Mouse (Mus musculus): ENCODE measurements around the gene Khdc4. TPM values are rescaled to one million over a fixed set of nuclear protein-coding genes. Genes with fewer than 3 reads are reported as not detected.

Gene Khdc4
- polyA plus RNA-seq, 1 experiment from 2014 or later, result 61.1 TPM

DNA sequence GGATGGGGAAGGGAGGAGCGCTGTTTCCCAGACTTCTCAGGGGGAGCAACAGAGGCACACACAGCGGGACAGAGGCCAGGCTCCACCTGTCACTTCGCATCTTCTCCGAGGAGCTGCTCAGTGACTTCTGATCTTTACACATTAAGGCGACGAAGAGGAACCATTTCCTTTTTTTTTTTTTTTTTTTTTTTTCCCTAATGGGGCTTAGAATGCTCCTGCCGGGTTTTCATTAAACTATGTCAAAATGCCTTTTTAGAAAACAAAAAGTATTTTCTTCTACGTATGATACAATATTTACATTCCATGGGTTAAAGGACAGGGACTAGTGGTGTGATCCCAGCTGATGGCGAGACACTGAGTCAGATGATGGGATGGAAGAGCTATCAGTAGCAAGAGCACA, 59.9 kb downstream of the Khdc4 start:
- no peak overlapping the region for H3K27ac ChIP-seq (ENCODE audit: low read length)
- 0 out of 2 replicates have a peak, but pooled peaks cover 5% of the 10 kb centered on the region for H3K36me3 ChIP-seq (ENCODE audit: control insufficient read depth, insufficient read depth, low read length)
- 87% methylated on average over 9 of the region's 9 CpGs for WGBS
- no peak overlapping the region for H3K9ac ChIP-seq (ENCODE audit: low read depth, low read length)
- ATAC-seq, result no peak
- H3K27me3 ChIP-seq (replicated peaks; ENCODE audit: control insufficient read depth, insufficient read depth, low read length), result no peaks in the 10 kb centered on the region
- H3K9me3 ChIP-seq (ENCODE audit: control insufficient read depth, low read length), result peaks cover 6% of the 10 kb centered on the region
- H3K4me2 ChIP-seq (ENCODE audit: low read depth, low read length), result no peak overlapping the region
- H3K4me1 ChIP-seq (ENCODE audit: control insufficient read depth, insufficient read depth, low read length), result no peaks in the 10 kb centered on the region
- no peak overlapping the region for H3K4me3 ChIP-seq (ENCODE audit: low read length)

DNA sequence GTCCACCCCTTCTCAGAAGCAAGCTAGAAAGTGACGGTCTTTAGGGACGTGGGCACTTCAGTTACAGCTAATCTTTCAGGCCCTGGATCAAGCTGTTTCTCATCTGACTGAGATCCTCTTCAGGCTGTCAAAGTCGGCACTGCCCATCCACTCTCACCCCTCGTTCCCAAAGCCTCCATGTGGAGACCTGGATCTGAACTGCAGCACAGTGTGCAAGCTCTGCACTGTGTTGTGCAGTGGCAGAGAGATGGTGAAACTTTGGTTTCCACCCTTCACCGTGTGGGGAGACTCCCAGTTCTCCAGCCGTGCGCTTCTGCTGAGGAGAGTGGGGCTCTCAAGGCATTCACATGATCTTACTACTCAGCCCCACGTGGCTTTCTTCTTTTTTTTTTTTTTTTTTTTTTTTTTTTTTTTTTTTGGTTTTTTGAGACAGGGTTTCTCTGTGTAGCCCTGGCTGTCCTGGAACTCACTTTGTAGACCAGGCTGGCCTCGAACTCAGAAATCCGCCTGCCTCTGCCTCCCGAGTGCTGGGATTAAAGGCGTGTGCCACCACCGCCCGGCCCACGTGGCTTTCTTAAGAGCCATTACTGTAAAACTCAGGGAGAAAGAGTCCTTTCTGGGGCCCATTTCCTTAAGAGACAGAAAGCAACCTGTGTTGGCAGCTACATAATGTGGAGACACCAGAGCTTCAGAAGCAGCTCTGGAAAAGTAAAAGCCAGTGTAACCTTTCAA, 60.7 kb downstream of the Khdc4 start:
- peaks cover 6% of the 10 kb centered on the region for H3K9me3 ChIP-seq (ENCODE audit: control insufficient read depth, low read length)
- H3K4me1 ChIP-seq (ENCODE audit: control insufficient read depth, insufficient read depth, low read length), result no peaks in the 10 kb centered on the region
- H3K36me3 ChIP-seq (ENCODE audit: control insufficient read depth, insufficient read depth, low read length), result 0 out of 2 replicates have a peak, but pooled peaks cover 5% of the 10 kb centered on the region
- peak overlapping the region; percentile 86 for H3K27ac ChIP-seq (ENCODE audit: low read length)
- H3K27me3 ChIP-seq (replicated peaks; ENCODE audit: control insufficient read depth, insufficient read depth, low read length), result no peaks in the 10 kb centered on the region
- WGBS, result 81% methylated on average over 14 of the region's 15 CpGs
- no peak overlapping the region for H3K9ac ChIP-seq (ENCODE audit: low read depth, low read length)
- H3K4me3 ChIP-seq (ENCODE audit: low read length), result no peak overlapping the region
- ATAC-seq, result peak; percentile 22; the same call in 1 of the 2 replicates
- no peak overlapping the region for H3K4me2 ChIP-seq (ENCODE audit: low read depth, low read length)

DNA sequence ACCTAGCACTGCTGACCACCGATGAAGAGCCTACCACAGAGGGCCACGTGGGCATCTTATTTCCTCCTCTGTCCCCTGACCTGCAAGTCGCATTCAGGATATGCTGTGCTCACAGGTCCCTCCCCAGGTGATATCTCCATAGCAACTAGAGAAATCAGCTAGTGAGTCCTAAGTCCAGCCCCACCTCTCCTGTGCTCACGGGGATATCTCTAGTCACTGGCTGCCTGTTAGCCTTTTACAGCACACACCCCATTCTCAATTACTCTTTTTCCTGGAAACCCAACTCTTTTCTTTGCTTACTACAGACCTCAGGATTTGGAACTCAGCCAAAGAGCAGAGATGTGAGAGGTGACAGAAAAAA, 61.2 kb downstream of the Khdc4 start:
- ATAC-seq, result peak; percentile 98
- peaks cover 6% of the 10 kb centered on the region for H3K9me3 ChIP-seq (ENCODE audit: control insufficient read depth, low read length)
- H3K36me3 ChIP-seq (ENCODE audit: control insufficient read depth, insufficient read depth, low read length), result 0 out of 2 replicates have a peak, but pooled peaks cover 5% of the 10 kb centered on the region
- 67% methylated on average over 4 of the region's 4 CpGs for WGBS
- no peaks in the 10 kb centered on the region for H3K4me1 ChIP-seq (ENCODE audit: control insufficient read depth, insufficient read depth, low read length)
- no peaks in the 10 kb centered on the region for H3K27me3 ChIP-seq (replicated peaks; ENCODE audit: control insufficient read depth, insufficient read depth, low read length)
- H3K4me3 ChIP-seq (ENCODE audit: low read length), result no peak overlapping the region
- peak overlapping the region; percentile 86 for H3K27ac ChIP-seq (ENCODE audit: low read length)
- H3K9ac ChIP-seq (ENCODE audit: low read depth, low read length), result no peak overlapping the region
- H3K4me2 ChIP-seq (ENCODE audit: low read depth, low read length), result no peak overlapping the region

DNA sequence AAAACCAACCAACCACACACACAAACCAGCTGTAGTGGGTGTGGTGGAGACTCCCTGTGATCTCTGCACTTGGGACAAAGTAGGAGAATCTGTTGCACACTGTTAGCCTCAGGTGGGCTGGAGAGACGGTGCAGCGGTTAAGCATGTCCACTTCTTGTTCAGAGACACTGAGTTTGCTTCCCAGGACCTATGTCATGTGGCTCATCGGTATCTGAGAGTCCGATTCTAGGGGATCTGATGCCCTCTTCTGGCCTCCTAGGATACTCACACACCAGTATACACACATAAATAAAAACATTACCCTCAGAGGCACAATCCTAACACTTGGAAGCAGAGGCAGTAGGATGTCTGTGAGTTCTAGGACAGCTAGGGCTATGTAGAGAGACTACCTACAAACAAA, 68.7 kb downstream of the Khdc4 start:
- H3K4me1 ChIP-seq (ENCODE audit: control insufficient read depth, insufficient read depth, low read length), result peaks cover 15% of the 10 kb centered on the region
- H3K27ac ChIP-seq (ENCODE audit: low read length), result no peak overlapping the region
- no peak overlapping the region for H3K4me2 ChIP-seq (ENCODE audit: low read depth, low read length)
- H3K27me3 ChIP-seq (replicated peaks; ENCODE audit: control insufficient read depth, insufficient read depth, low read length), result no peaks in the 10 kb centered on the region
- H3K36me3 ChIP-seq (ENCODE audit: control insufficient read depth, insufficient read depth, low read length), result no peaks in the 10 kb centered on the region
- no peak overlapping the region for H3K4me3 ChIP-seq (ENCODE audit: low read length)
- ATAC-seq, result 0 out of 2 replicates have a peak, but pooled peaks have one; percentile 57
- no peaks in the 10 kb centered on the region for H3K9me3 ChIP-seq (ENCODE audit: control insufficient read depth, low read length)
- H3K9ac ChIP-seq (ENCODE audit: low read depth, low read length), result no peak overlapping the region
- WGBS, result 65% methylated on average over 4 of the region's 4 CpGs

DNA sequence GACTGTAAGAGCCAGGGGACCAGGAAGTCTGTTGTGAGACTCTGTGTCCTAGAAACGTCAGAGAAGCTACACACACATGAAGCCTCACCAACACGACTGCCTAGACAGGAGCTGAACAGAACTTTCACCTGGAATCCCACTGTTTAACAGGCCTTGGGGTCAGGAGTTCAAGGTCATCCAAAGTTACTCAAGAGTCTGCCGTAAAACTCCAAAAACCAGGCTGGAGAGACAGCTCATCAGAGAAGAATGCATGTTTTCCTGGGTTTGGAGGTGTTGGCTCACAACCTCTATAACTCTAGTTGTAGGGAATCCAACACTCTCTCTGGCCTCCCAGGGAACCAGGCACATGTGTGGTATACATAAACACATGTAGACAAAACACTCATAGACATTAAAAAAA, 69.9 kb downstream of the Khdc4 start:
- Histone ChIP-seq H3K9ac (ENCODE audit: low read depth, low read length) (no peak overlapping the region), H3K9me3 (ENCODE audit: control insufficient read depth, low read length) (no peaks in the 10 kb centered on the region), H3K27me3 (replicated peaks; ENCODE audit: control insufficient read depth, insufficient read depth, low read length) (no peaks in the 10 kb centered on the region), H3K36me3 (ENCODE audit: control insufficient read depth, insufficient read depth, low read length) (no peaks in the 10 kb centered on the region), H3K4me2 (ENCODE audit: low read depth, low read length) (no peak overlapping the region), H3K27ac (ENCODE audit: low read length) (0 out of 2 replicates have a peak overlapping the region, but pooled peaks have one; percentile 4), H3K4me1 (ENCODE audit: control insufficient read depth, insufficient read depth, low read length) (peaks cover 15% of the 10 kb centered on the region), H3K4me3 (ENCODE audit: low read length) (no peak overlapping the region)
- 30% methylated on average over 3 of the region's 3 CpGs for WGBS
- no peak for ATAC-seq

DNA sequence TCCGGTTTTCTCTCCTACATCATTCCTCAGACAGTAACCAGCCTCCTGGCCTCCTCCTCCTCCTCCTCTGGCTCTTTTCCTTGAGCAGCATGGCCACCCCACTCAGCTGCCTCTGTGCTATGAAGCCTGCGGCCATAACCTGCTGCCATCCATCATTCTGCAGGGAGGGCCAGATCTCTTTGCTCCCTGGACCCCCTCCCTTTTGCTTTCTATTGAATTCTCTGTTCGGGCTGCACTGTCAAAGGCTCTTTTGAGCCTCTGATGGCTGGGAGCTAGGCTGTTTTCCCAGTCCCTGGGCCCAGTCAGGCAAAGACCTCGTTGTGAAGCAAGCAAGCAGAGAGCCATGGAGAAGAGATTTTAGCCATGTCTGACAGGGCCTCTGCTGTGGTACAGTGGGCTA, 70.7 kb downstream of the Khdc4 start:
- Histone ChIP-seq H3K36me3 (ENCODE audit: control insufficient read depth, insufficient read depth, low read length) (no peaks in the 10 kb centered on the region), H3K27ac (ENCODE audit: low read length) (peak overlapping the region; percentile 11; the same call in 1 of the 2 replicates), H3K9me3 (ENCODE audit: control insufficient read depth, low read length) (no peaks in the 10 kb centered on the region), H3K9ac (ENCODE audit: low read depth, low read length) (no peak overlapping the region), H3K27me3 (replicated peaks; ENCODE audit: control insufficient read depth, insufficient read depth, low read length) (no peaks in the 10 kb centered on the region), H3K4me2 (ENCODE audit: low read depth, low read length) (no peak overlapping the region), H3K4me3 (ENCODE audit: low read length) (no peak overlapping the region), H3K4me1 (ENCODE audit: control insufficient read depth, insufficient read depth, low read length) (peaks cover 15% of the 10 kb centered on the region)
- ATAC-seq, result 0 out of 2 replicates have a peak, but pooled peaks have one; percentile 18
- WGBS, result 41% methylated on average over 4 of the region's 4 CpGs

DNA sequence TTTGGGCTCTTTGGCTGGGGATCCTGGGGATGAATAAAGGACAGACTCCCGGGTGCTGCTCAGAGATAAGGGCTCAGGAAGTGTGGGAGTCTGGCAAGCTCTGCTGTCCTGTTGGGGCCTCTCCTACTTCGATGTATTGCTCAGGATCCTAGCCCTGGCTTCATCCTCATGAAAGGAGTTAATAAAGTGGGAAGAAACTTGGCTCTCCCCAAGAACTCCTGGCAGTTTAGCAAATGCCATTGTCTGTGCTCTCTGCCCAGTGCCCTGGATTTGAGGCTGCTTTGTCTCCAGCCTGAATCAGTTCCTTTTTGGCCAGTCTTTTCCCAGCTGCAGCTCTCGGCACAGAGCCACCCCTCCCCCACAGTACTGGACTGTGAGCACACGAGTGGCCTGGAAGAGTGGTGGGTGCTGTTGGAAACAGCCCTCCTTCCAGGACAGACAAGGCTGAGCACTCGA, 72.5 kb downstream of the Khdc4 start:
- Histone ChIP-seq H3K4me2 (ENCODE audit: low read depth, low read length) (0 out of 2 replicates have a peak overlapping the region, but pooled peaks have one; percentile 5), H3K27ac (ENCODE audit: low read length) (peak overlapping the region; percentile 73), H3K9me3 (ENCODE audit: control insufficient read depth, low read length) (no peaks in the 10 kb centered on the region), H3K27me3 (replicated peaks; ENCODE audit: control insufficient read depth, insufficient read depth, low read length) (no peaks in the 10 kb centered on the region), H3K9ac (ENCODE audit: low read depth, low read length) (peak overlapping the region; percentile 12), H3K36me3 (ENCODE audit: control insufficient read depth, insufficient read depth, low read length) (no peaks in the 10 kb centered on the region), H3K4me3 (ENCODE audit: low read length) (no peak overlapping the region), H3K4me1 (ENCODE audit: control insufficient read depth, insufficient read depth, low read length) (peaks cover 15% of the 10 kb centered on the region)
- 21% methylated on average over 5 of the region's 5 CpGs for WGBS
- peak; percentile 72 for ATAC-seq

DNA sequence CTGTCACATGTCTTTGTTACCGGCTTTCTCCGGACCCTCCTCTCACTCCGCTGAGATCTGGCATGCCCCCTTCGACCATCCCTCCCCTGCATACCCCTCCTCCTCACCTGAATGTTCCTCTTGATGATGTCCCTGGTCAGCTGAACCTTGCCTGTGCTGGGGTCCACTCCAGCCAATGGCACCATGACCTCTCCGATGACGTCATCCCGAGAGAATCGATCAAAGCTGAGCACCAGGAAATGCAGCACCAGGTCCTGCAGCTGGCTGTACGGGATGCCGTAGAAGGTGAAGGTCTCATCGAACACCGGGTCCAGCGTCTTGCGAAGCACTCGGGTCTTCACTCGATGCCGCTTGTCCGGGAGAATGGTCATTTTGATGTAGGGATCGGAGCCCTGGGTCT, 76.0 kb downstream of the Khdc4 start:
- peaks cover 15% of the 10 kb centered on the region for H3K4me1 ChIP-seq (ENCODE audit: control insufficient read depth, insufficient read depth, low read length)
- no peak overlapping the region for H3K4me3 ChIP-seq (ENCODE audit: low read length)
- WGBS, result 88% methylated on average over 19 of the region's 19 CpGs
- no peaks in the 10 kb centered on the region for H3K36me3 ChIP-seq (ENCODE audit: control insufficient read depth, insufficient read depth, low read length)
- H3K9me3 ChIP-seq (ENCODE audit: control insufficient read depth, low read length), result no peaks in the 10 kb centered on the region
- no peak overlapping the region for H3K27ac ChIP-seq (ENCODE audit: low read length)
- no peak overlapping the region for H3K9ac ChIP-seq (ENCODE audit: low read depth, low read length)
- no peak for ATAC-seq
- no peak overlapping the region for H3K4me2 ChIP-seq (ENCODE audit: low read depth, low read length)
- H3K27me3 ChIP-seq (replicated peaks; ENCODE audit: control insufficient read depth, insufficient read depth, low read length), result no peaks in the 10 kb centered on the region

DNA sequence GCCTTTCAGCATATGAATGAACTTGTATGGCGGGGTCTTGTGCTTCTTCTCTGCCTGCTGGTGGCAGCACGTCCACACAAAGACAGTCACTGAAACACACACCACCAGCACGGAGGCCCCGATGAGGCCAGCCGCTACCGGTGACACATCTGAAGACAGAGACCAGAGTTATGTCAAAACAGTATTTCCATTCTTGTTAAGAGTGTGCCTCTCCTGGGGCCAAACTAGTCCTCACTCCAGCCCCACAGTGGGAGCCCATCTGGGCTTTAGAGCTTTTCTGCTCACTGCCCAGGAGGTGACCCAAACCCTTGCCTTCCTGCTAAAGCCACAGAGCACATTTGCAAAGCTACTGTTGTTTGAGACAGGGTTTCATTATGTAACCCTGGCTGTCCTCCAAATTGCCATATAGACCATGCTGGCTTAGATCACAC, 76.8 kb downstream of the Khdc4 start:
- Histone ChIP-seq H3K4me3 (ENCODE audit: low read length) (no peak overlapping the region), H3K9ac (ENCODE audit: low read depth, low read length) (no peak overlapping the region; the same call in 1 of the 2 replicates), H3K36me3 (ENCODE audit: control insufficient read depth, insufficient read depth, low read length) (no peaks in the 10 kb centered on the region), H3K9me3 (ENCODE audit: control insufficient read depth, low read length) (no peaks in the 10 kb centered on the region), H3K4me1 (ENCODE audit: control insufficient read depth, insufficient read depth, low read length) (peaks cover 13% of the 10 kb centered on the region), H3K27me3 (replicated peaks; ENCODE audit: control insufficient read depth, insufficient read depth, low read length) (no peaks in the 10 kb centered on the region), H3K27ac (ENCODE audit: low read length) (no peak overlapping the region), H3K4me2 (ENCODE audit: low read depth, low read length) (no peak overlapping the region)
- WGBS, result 54% methylated on average over 6 of the region's 6 CpGs
- ATAC-seq, result no peak

Data from intestine, embryonic 16.5 days (tissue).